Mouse (Mus musculus) forelimb bud, embryonic 11.5 days (tissue): ENCODE measurements around the gene Phrf1.

Source experiments
- DNase-seq: peaks from one replicate; pipeline ENCODE4 v3.0.0-alpha.2; 2012; ENCODE audit warnings: low read depth, low spot score

Gene Phrf1

DNA sequence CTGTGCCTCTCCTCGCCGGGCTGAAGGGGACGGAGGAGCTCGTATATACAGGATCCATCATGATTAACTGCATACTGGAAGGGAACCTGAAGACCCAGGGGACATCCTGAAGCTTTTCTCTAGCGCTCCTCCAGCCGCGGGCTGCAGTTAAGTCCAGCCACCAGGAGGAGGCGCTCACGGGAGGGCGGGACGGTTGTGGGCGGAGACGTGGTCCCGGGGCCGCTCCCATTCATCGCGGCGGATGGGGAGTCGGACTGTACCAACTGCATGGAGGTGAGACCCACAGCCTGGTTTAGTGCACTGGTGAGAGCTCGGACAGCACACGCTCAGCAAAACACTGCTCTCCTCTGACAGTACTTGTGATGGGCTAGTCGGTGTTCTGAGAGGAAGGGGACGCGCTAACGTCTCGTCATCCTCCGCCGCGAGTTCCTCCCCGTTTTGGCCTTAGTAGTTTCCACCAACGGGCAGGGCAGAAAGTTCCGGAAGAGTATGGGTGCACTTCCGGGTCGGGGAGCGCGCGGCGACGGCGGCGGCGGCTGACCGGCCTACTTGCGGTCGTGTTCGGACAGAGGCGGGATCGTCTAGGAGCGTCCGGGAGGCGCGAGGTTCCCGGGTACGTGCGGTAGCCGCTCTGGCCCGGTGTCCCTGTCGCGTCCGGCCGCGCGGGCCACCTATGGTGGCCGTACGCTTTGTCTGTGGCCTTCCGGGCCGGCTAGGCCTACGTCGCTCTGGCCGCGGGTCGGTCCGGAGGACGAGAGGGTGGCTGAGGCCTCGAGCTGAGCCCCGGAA is at the start of gene Phrf1:
Gene Phrf1, plus strand, starts transcription at position 506 of the 789 bp plus-strand sequence.
- peak; percentile 94 for DNase-seq

DNA sequence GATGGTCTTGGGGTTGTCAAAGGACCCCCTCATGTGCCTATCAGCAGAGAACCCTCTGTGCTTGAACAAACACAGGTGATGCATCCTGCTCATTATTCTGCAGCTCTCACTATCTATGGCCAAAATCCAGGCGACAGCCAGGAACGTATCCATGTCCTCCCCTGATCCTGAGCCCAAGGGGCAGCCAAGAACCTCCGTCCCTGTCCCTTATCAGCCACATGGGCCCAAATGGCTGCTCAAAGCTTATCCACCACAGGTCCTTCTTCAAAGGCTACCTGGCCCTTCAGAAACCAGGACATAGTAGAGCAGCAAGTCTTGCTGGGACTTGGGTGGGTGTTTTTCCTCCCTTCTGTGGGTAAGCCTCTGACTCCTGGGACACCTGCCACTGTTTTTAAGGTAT is 40.4 kb upstream of the Phrf1 start:
- no peak for DNase-seq

DNA sequence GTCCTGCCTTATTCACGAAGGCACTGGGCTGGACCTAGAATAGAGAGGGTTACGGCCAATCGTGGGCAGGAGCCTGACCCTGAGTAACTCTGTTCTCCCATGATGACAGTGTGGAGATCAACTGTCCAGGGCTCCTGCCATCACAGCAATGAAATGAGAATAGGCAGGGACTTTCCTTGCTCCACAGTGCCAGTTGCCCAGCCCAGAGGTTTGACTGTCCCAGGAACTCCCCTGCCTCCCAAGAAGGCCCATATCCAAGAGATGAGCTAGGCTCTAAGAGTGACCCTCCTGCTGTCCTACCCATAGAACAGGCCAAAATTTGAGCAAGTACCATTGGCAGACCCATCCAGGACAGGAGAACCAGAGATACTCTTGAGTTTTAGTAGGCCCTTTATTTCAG is 39.9 kb upstream of the Phrf1 start:
- no peak for DNase-seq

DNA sequence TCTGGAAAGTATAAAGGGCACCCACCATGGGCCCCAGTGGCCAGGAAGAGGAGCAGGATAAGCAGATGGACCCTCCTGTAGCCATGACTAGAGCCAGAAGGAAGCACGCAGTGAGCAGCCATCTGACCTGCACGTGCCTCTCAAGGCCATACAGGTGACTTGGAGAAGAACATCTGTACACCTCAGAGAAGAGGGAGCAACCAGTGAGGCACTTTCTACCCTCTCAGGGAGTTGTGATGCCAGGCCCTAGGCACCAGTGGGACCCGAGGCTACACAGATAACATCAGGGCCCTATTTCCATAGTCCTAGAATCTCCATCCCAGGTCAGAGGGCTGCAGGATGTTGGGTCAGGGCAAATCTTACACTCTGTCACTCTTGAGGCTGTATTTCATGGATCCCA is 38.4 kb upstream of the Phrf1 start:
- DNase-seq = no peak

DNA sequence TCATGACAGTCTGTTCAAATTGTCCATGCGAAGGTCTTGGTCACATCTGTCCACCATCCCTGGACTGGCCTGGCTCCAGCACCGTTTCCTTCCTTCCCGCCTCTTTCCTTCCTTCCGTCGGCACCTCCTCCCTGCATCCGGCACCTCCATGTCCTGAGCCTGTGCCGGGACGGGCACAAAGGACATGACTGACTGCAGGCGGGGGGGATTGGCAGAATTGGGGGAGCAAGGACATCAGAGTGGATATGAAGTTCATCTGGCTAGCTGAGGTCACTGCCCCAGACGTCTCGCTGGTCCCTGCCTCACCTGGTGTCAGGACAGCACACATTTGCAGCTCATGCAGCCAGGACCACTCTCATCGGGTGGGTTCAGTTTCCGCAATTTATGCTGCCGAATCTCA is 37.5 kb upstream of the Phrf1 start:
- DNase-seq = no peak

DNA sequence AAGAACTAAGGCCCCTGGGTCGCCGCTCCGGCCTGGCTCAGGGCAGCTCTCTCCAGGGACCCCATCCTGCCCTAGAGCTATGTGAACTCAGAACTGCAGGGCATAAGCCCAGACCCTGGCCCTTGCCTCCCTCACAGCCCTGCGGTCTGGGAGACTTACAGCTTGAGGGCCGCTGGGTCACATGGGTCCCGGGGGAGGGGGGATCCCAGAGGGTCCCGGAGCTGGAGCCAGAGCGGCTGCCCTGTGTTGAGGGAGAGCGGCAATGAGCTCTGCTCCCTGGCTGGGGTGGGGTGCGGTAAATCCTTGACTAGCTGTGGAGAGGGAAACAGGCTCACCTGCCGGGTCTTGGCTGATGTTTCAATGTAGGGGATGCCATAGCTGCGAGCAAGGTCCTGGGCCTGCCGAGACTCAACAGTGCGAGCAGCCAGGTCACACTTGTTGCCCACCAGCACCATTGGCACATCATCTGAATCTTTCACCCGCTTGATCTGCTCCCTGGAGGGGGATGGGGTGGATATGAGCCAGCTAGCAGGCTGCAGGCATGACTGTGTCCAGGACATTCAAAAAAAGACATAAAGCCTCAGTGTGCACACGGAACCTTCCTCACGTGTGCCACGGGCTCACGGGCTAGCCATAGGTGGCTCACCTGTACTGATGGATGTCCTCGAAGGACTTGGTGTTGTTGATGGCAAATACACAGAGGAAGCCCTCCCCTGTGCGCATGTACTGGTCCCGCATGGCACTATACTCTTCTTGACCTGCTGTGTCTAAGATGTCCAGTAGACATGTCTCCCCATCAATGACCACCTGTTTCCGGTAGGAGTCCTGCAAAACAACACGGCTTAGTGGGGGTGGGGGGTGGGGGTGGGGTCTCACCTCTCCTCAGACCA is 36.5 kb upstream of the Phrf1 start:
- no peak for DNase-seq

DNA sequence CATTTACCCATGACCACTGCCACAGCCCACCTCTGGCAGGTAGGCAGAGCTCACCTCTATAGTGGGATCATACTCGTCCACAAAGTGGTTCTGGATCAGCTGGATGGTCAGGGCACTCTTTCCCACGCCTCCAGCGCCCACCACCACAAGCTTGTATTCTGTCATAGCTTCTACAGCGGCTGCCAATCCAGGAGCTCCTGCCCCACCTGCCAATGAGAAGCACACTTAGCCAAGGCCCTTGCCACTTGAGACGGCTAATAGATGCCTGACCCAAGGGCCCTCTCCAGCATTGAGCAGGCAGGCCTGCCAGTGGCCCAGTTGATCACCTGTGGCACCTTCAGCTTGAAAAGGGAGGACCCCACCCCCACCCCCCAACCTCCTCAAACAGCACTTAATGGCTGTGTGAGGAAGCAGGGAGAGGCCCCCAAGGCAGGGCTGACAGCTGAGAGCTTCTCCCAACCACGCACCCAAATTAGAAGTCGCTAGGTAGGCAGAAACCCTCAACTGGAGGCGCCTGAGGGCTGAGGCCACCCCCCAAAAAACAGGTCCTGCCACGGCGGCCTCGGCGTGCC is 35.7 kb upstream of the Phrf1 start:
- DNase-seq = no peak

DNA sequence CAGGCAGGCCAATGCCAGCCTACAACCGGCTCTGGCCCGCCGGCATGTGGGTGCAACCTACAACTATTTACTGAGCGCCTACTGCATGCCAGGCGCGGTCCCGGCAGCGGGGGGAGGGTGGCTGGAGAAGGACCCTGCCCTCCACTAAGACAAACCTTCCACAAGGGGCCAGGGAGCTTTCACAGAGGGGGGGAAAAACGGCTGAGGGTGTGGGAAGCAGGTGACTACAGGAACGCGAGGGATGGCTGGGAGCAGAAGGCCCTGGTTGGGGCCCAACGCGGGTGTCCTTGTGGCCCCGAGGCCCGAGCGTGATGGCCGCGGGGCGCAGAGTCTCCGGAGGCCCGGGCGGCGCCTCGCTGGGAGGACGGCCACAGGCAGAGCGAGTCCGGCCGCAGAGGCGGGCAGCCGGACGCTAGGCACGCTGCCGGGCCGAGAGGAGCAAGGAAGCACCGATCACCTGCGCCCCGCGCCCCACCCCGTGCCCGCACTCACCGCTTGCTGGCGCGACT is 35.2 kb upstream of the Phrf1 start:
- DNase-seq = no peak

DNA sequence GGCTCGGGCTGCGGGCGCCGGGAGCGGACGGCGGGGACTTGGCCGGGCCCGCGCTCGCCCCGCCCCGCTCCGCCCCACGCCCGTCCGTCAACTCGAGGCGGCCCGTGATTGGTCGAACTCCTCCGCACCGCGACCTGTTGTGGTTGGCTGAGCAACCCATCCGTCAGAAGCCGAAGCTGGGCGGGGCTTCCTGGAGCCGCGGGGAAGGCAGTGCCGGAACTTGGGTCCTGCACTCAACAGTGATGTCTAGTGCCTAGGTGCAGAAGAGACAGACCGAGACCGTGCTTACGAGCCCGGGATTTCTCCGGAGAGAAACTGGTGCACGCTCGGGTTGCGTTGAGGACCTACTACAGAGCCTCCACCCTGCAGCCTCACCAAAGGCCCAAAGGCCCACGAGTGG is 34.6 kb upstream of the Phrf1 start, which contains the start of the genes Hras and Lrrc56:
Gene Hras, minus strand, starts transcription at position 58 of the 400 bp plus-strand sequence.
Gene Lrrc56, plus strand, starts transcription at position 210 of the 400 bp plus-strand sequence.
- peak; percentile 96 for DNase-seq

DNA sequence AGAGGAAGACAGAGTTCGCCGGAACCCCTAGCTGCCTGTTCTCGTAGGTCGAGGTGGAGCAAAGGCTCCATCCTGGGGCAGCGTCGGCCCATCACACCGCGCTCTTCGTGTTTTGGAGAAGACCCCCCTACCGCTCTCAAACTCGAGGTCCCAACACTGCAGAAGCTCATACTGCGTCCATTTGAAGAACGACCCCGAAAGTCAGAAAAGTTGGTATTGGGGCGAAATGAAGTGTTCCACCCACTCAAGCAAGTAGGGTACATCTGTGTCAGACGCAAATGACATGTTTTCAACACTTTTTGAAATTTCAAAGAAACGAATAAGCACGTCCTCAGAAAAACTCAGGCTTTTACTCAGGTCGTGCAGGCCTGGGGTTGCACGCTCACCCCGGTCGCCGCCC is 34.2 kb upstream of the Phrf1 start:
- DNase-seq = no peak

DNA sequence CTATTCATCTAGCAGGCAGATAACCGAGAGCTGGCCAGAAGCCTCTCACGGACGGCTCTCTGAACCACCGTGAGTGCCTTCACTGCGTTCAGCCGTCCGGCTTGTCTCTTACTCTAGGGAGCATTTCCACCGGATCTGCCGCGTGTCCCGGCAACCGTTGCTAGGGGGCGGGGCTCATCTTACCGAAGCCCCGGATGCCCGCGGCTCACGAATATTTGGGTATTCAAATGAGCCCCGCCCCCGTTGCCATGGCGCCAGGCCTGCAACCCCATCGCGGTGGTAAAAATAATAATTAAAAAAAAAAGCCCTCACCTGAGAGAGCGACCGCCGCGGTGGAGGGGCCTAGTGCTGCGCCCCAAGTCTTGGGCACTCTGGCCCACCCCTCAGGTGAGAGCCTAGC is 33.8 kb upstream of the Phrf1 start:
- DNase-seq = peak; percentile 90

DNA sequence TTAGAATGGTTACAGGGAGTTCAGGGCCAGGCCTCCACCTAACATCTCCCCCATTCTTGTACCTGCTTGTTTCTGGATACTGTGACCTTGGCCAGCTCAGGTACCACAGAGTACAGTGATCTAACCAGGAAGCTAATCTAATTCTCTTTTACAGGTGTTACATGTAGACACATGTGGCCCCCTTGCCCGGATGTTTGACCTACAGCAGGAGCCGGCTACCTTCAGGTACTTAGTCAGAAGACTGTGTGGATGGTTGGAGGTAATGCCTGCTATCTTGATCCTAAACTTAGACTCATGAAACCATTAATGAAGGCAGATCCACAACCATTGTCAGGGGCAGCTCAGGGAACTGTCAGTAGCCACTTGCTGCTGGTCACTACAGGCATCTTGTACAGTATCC is 32.8 kb upstream of the Phrf1 start:
- DNase-seq = no peak

DNA sequence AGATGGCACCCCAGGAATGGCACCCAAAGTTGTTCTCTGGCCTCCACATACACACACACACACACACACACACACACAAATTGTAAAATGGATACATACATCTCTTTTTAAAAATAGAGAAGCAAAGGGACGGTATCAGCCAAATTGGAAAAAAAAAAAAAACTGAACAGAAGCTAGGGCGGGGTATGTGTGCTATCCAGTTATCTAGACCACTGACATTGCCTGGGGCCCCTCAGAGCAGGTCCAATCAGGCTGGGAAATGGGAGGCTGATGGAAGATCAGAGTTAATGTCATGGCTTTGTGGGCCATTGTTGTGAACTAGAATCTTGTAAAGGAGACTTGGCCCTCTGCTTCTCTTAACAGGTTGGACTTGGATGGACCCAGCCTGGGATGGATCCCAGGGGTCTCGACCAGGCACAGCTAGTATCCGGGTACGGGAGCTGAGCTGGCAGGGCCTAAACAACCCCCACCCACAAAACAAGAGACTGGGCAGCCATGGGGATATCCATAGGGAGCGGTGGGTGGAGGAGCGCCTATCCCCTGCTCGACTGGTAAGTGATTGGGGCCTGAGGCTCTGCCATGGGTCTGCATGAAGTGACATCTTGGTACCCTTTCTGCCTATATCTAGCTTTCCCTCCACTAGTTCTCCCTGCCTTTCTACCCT is 31.8 kb upstream of the Phrf1 start:
- DNase-seq = no peak

DNA sequence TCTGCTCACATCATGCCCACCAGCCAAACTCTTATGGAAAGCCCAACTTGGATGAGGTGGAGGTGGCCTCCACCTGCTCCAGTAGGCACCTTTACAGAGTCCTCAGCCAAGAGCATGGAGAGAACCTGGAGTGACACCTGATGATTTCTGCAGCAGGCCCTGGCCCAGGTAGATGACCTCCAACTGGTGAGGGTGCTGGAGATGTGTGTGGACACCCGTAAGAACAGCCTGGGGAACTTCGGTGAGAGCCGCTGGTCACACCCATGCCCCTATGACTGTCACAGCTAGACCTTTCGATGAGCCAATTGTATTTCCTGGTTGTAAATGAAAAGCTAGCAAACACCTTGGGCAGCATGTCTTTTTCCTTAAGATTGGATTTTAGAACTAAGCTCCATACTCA is 30.5 kb upstream of the Phrf1 start:
- no peak for DNase-seq

DNA sequence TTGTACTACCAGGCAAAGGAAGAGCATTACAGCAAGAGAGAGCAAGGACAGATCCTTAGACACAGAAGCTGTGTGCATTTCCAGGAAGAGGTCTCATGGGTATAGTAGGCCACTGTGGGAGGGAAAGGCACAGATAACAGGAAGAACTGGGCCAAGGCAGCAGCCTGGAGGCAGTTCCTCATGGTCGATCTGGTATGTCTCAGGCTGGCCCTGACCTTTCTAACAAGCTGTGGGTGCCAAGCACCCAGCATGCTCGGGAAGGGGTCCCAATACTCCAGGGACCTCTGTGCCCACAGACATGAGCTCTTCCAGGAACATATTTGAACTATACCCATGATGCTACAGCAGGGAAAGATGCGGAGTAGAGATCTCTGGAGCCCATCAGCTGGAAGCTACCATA is 24.0 kb upstream of the Phrf1 start:
- no peak for DNase-seq

DNA sequence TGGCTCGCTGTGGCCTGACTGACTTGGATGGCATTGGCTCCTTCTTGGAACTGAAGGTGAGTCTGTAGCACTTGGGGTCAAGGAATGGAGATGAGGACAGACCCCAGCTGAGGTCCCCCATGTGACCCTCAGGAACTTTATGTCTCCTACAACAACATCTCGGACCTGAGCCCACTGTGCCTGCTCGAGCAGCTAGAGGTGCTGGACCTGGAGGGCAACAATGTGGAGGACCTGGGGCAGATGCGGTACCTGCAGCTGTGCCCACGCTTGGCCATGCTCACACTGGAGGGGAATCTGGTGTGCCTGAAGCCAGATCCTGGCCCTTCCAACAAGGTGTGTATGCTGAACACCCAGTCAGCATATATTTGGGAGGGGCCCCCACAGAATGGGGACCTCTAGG is 23.1 kb upstream of the Phrf1 start:
- DNase-seq = no peak

DNA sequence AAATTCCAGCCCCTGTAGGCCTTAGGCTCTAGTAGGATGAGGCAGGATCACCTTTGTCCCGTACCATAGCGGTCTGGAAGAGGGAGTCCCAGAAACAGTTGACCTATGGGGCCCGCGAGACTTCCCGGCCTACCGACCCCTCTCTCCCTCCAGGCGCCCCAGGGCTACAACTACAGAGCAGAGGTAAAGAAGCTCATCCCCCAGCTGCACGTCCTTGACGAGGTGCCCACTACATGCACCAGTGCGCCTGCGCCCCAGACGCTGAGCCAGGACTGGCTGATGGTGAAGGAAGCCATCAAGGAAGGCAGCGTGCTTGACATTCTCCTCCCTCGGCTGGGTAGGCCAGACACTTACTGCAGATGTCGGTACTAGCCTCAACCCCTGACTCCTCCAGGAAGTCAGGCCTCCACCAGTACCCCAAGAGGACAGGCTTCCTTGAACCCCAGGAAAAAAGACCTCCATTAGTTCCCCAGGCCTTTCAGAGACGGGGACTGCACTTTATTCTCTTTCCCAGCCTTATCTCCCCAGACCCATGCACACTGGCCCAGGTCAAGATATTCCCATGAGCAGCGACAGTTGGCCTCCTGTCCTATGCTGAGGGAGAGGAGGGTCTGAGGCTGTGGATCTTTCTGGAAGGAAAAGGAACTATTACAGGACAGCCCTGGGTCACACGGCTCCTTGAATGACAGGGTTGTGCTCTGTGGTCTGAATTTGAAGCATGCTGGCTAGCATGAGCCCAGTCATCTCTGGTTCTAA is 22.2 kb upstream of the Phrf1 start:
- DNase-seq = no peak

DNA sequence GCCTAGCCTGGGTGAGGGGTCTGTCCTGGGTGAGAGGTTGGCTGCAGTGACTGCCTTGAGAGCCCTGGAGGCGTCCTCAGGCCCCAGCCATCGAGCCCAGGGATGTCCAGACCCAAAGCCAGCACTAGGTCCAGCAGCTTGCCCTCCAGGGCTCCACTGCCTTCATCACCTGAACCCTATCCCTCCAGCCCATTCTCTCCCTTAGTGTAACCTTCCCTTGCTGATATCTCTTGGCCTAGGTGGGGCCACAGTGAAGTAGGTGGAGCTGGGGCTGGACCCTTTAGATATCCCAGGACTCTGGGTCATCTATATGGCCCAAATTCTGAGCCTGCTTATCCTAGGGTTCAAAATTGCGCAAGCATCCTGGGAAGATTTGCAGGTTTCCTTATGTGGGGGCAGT is 19.1 kb upstream of the Phrf1 start:
- no peak for DNase-seq

DNA sequence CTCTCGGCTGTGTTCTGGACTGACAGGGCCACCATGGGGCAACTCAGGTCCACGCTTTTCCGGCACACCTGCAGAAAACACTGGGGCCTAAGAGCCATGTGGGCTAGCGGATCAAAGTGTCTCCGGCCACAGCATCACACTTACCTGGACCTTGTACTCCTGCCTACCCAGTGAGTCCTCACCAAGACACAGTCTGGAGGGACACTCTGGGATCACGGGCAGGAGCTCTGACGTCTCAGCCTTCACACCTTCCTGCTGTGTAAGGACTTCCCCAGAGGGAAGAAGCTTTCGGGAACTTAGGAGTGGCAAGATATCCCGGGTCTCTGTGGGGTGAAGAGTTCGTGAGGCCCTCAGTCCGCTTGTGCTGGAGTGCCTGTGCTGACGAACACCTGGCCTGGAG is 18.4 kb upstream of the Phrf1 start:
- no peak for DNase-seq

DNA sequence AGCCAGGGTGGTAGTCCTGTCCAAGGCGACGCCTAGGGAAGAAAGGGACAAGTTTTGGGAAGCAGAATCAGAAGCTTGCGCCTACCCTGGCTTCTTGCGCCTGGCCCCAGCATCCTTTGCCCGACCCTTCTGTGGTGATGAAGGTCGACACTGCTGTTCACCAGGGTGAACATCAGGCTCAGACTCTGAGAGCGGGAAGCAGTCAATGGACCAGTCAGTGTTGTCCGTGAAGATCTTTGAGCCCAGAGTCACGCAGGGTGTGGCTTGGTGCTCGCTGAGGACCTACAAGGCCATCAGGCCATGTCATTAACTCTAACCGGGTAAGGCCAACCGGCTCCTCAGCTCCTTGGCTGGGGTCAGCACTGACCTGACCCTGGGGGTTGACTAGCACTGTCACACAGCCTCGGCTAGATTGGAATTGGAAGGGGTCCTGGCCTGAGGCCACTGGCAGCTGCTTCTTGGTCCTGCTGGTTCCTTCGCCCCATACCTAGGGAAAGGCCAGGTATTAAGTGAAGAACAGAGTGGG is 17.9 kb upstream of the Phrf1 start:
- no peak for DNase-seq

DNA sequence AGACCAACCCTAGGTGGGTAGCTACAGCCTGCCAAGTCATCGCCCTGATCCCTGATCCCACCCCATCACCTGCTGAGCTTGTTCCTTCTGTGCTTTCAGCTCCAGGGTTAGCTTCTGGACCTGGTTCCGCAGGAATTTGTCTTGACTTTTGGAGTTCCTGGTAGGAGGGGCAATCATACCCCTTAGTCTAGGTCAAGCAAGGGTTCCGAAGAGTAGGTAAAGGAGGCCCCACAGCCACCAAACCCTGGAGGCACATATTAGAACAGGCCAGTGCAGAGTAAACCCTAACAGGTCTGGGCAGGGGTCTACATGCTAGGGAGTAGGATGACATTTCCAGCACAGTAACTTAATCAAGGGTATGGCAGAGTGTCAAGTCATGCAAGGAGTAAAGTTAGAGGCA is 15.5 kb upstream of the Phrf1 start:
- no peak for DNase-seq
